Mouse (Mus musculus) embryo, embryonic 11 days (tissue): ENCODE data around the gene Slc6a1.

Source experiments
- DNase-seq: peaks from one replicate; pipeline ENCODE4 v3.0.0-alpha.2; 2015

Gene Slc6a1

GRCm38 (mm10) chr6:114282469-114283277 lies at the start of gene Slc6a1:
Gene Slc6a1, plus strand, starts transcription at chr6:114282635.
- peak; percentile 90 for DNase-seq

GRCm38 (mm10) chr6:114238892-114239644 lies 43.4 kb upstream of the Slc6a1 start:
- DNase-seq, result peak; percentile 48

- DNase-seq, result no peak
These were observed 36.8 kb upstream of the Slc6a1 start for GRCm38 (mm10) chr6:114245665-114246064.

GRCm38 (mm10) chr6:114250311-114250710 lies 32.1 kb upstream of the Slc6a1 start:
- peak; percentile 77 for DNase-seq

GRCm38 (mm10) chr6:114254927-114255326 lies 27.5 kb upstream of the Slc6a1 start:
- no peak for DNase-seq

GRCm38 (mm10) chr6:114257762-114258361 lies 24.6 kb upstream of the Slc6a1 start:
- no peak for DNase-seq

- DNase-seq, result no peak
These were observed 23.7 kb upstream of the Slc6a1 start for GRCm38 (mm10) chr6:114258661-114259193.

- no peak for DNase-seq
These were observed 20.8 kb upstream of the Slc6a1 start for GRCm38 (mm10) chr6:114261609-114262008.

GRCm38 (mm10) chr6:114264010-114264409 lies 18.4 kb upstream of the Slc6a1 start:
- no peak for DNase-seq

- no peak for DNase-seq
These were observed 18.0 kb upstream of the Slc6a1 start for GRCm38 (mm10) chr6:114264426-114264825.

- DNase-seq, result no peak
These were observed 16.2 kb upstream of the Slc6a1 start for GRCm38 (mm10) chr6:114266273-114266672.

- no peak for DNase-seq
These were observed 14.5 kb upstream of the Slc6a1 start for GRCm38 (mm10) chr6:114267979-114268378.

- no peak for DNase-seq
These were observed 12.8 kb upstream of the Slc6a1 start for GRCm38 (mm10) chr6:114269589-114269988.

- no peak for DNase-seq
These were observed 11.6 kb upstream of the Slc6a1 start for GRCm38 (mm10) chr6:114270799-114271198.

GRCm38 (mm10) chr6:114272279-114272678 lies 10.2 kb upstream of the Slc6a1 start:
- DNase-seq, result no peak

- DNase-seq, result no peak
These were observed 8.3 kb upstream of the Slc6a1 start for GRCm38 (mm10) chr6:114273997-114274728.

- DNase-seq, result no peak
These were observed 6.6 kb upstream of the Slc6a1 start for GRCm38 (mm10) chr6:114275800-114276199.

- DNase-seq, result no peak
These were observed 889 bp downstream of the Slc6a1 start for GRCm38 (mm10) chr6:114283278-114283770.

- peak; percentile 33 for DNase-seq
These were observed 1.7 kb downstream of the Slc6a1 start for GRCm38 (mm10) chr6:114283927-114284703.

- DNase-seq, result no peak
These were observed 3.0 kb downstream of the Slc6a1 start for GRCm38 (mm10) chr6:114285424-114285823.

GRCm38 (mm10) chr6:114289106-114289505 lies 6.7 kb downstream of the Slc6a1 start:
- DNase-seq, result no peak

- peak; percentile 89 for DNase-seq
These were observed 7.7 kb downstream of the Slc6a1 start for GRCm38 (mm10) chr6:114290184-114290583.
